Mouse (Mus musculus): Measurements from ENCODE around the gene Iqce. TPM values are rescaled to one million over a fixed set of nuclear protein-coding genes. Genes with fewer than 3 reads are reported as not detected.

The Iqce gene
- total RNA-seq (2023), result 10.2 and 13.0 TPM in 2 replicates

GRCm38 (mm10) chr5:140702103-140702513, at the start of gene Iqce:
TSS of gene Iqce (minus strand) at chr5:140702378.

DNA sequence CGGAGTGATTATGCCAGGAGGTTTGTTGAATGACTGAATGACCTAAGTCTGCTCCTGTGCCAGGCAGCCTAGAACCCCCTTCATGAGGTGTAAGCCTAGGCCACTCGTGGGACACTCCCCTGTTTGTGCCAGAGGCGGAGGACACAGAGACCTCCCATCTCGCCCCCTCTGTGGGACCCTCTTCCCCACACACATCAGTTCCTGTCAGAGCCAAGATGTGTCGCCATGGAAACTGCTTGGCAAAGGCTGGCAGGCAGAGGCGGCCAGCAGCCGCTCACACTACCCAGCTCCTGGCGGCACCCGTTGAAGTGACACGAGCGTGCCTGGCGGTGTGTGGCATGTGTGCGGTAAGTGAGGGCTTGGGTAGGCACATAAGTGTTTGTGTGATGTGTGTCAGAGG, 21.6 kb upstream of the Iqce start, which contains the start of gene Amz1:
Gene Amz1, plus strand, starts transcription at position 306 of the 400 bp plus-strand sequence.

GRCm38 (mm10) chr5:140704378-140705251, 2.4 kb upstream of the Iqce start, which contains the start of gene Brat1:
TSS of gene Brat1 (plus strand) at chr5:140705011.

GRCm38 (mm10) chr5:140648519-140649100, 53.6 kb downstream of the Iqce start, which contains the start of gene Ttyh3:
TSS of gene Ttyh3 (minus strand) at chr5:140649031.

Other genes starting within 250 kb of the Iqce start
- 109 and 110 TPM in 2 replicates for gene Chst12, start 196.8 kb downstream of the Iqce start, total RNA-seq (2023)
- gene Grifin, start 137.3 kb downstream of the Iqce start, total RNA-seq (2023), result not detected in 2 replicates
- gene Lfng, start 95.1 kb downstream of the Iqce start, total RNA-seq (2023), result 60.4 and 65.0 TPM in 2 replicates
- 94.7 and 115 TPM in 2 replicates for gene Ttyh3, start 53.3 kb downstream of the Iqce start, total RNA-seq (2023)
- 13.9 and 14.8 TPM in 2 replicates for gene Brat1, start 2.6 kb upstream of the Iqce start, total RNA-seq (2023)
- 1.8 and 2.7 TPM in 2 replicates for gene Amz1, start 21.7 kb upstream of the Iqce start, total RNA-seq (2023)
- 22.0 and 27.7 TPM in 2 replicates for gene Gna12, start 128.1 kb upstream of the Iqce start, total RNA-seq (2023)

All from neutrophil, adult 65 days (primary cell).